ENCODE assay signal across 8 mouse cellular contexts in the genomic region with DNA sequence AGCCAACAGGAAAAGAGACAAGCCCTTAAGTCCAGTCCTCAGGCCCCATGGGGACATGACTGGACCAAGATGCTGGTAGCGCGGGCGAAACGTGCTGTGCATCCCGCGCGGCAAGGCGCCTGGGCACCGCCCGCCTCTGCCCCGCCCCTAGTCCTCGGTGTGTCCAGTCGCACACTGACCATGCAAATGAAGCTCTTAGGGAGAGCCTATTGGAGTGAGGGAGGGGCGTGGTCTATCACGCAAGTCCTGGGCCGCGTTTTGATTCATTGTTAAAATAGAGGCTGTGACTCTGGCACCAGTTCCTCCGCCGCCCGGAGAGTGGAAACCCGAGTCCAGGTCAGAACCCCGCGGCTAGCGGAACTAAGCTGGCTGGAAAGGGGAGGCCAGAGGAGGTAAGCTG. TPM values are rescaled to one million over a fixed set of nuclear protein-coding genes. Genes with fewer than 3 reads are reported as not detected.
DNase-seq lines count a peak whose midpoint lies in the region; ATAC-seq and TF ChIP-seq lines count a peak whose summit lies in the region.

TSS of gene Triobp (plus strand) at position 68 of the 400 bp plus-strand sequence.

- H3K27me3 ChIP-seq in G1E (ENCODE audit: insufficient read depth, low read length), result peaks cover 56% of the 10 kb centered on the region
- no peaks in the 10 kb centered on the region for H3K27me3 ChIP-seq in cerebellum, adult 2 months (ENCODE audit: control insufficient read depth, insufficient read depth, low read length)
- H3K27me3 ChIP-seq in forebrain, embryonic 16.5 days (replicated peaks; ENCODE audit: control insufficient read depth, insufficient read depth, low read length), result no peaks in the 10 kb centered on the region
- peaks cover 11% of the 10 kb centered on the region; the same call in 1 of the 2 replicates for H3K27me3 ChIP-seq in lung, embryonic 15.5 days

- peaks cover 7% of the 10 kb centered on the region for H3K36me3 ChIP-seq in G1E (replicated peaks)
- H3K36me3 ChIP-seq in forebrain, embryonic 16.5 days (ENCODE audit: control insufficient read depth, insufficient read depth), result 0 out of 2 replicates have a peak, but pooled peaks cover 3% of the 10 kb centered on the region
- H3K36me3 ChIP-seq in lung, embryonic 15.5 days, result no peaks in the 10 kb centered on the region

- DNase-seq in G1E (ENCODE audit: low spot score), result no peak
- DNase-seq in cerebellum, adult 2 months, result peak; percentile 88 to 96
- DNase-seq in heart, postnatal 25 days (ENCODE audit: low spot score), result peak; percentile 83
- peak; percentile 64 to 84 for DNase-seq in layer of hippocampus, adult 2 months (ENCODE audit: low spot score in 2 of 2)
- peak; percentile 52 for DNase-seq in ovary, postnatal 10 days (ENCODE audit: low spot score)
- peak; percentile 38 for DNase-seq in urinary bladder, postnatal 10 days (ENCODE audit: low spot score)

- H3K4me2 ChIP-seq in forebrain, embryonic 16.5 days (ENCODE audit: low read length), result peak within 1 kb of the TSS; percentile 75
- peak within 1 kb of the TSS; percentile 91 for H3K4me2 ChIP-seq in lung, embryonic 15.5 days

- peaks cover 10% of the 10 kb centered on the region for H3K4me1 ChIP-seq in G1E (ENCODE audit: insufficient read depth, low read depth, low read length)
- H3K4me1 ChIP-seq in cerebellum, adult 2 months (ENCODE audit: control insufficient read depth, insufficient read depth, low read length), result 0 out of 2 replicates have a peak, but pooled peaks cover 3% of the 10 kb centered on the region
- H3K4me1 ChIP-seq in forebrain, embryonic 16.5 days (replicated peaks; ENCODE audit: control insufficient read depth, insufficient read depth, low read length), result peaks cover 24% of the 10 kb centered on the region
- H3K4me1 ChIP-seq in lung, embryonic 15.5 days, result peaks cover 14% of the 10 kb centered on the region

- no peak within 1 kb of the TSS for H3K4me3 ChIP-seq in G1E (ENCODE audit: low read depth, low read length)
- H3K4me3 ChIP-seq in cerebellum, adult 2 months (replicated peaks; ENCODE audit: insufficient read depth, low read depth, low read length), result peak within 1 kb of the TSS; percentile 77
- H3K4me3 ChIP-seq in forebrain, embryonic 16.5 days (replicated peaks; ENCODE audit: low read length), result peak within 1 kb of the TSS; percentile 64
- H3K4me3 ChIP-seq in layer of hippocampus, adult 2 months, result peak within 1 kb of the TSS; percentile 55
- peak within 1 kb of the TSS; percentile 49 for H3K4me3 ChIP-seq in lung, embryonic 15.5 days

- H3K9me3 ChIP-seq in G1E (replicated peaks), result 0 out of 2 replicates have a peak, but pooled peaks cover 5% of the 10 kb centered on the region
- H3K9me3 ChIP-seq in forebrain, embryonic 16.5 days (ENCODE audit: control insufficient read depth, low read length), result no peaks in the 10 kb centered on the region
- H3K9me3 ChIP-seq in lung, embryonic 15.5 days, result no peaks in the 10 kb centered on the region

- TF ChIP-seq CTCF in G1E (IDR thresholded peaks at IDR 0.05; ENCODE audit: low read depth, low read length), result no peak
- no peak for TF ChIP-seq CTCF in cerebellum, adult 2 months (IDR thresholded peaks at IDR 0.05; ENCODE audit: borderline replicate concordance, insufficient read depth, low read depth, low read length)
- no peak for TF ChIP-seq CTCF in layer of hippocampus, adult 2 months (conservative IDR thresholded peaks at IDR 0.05)

- WGBS in cerebellum, adult 2 months, result 0% methylated on average over 24 of the region's 24 CpGs
- WGBS in forebrain, embryonic 16.5 days, result 0% methylated on average over 24 of the region's 24 CpGs
- under 1% methylated on average over 24 of the region's 24 CpGs for WGBS in lung, embryonic 15.5 days

- H3K9ac ChIP-seq in forebrain, embryonic 16.5 days (replicated peaks; ENCODE audit: low read depth, low read length), result peak within 1 kb of the TSS; percentile 82
- H3K9ac ChIP-seq in lung, embryonic 15.5 days, result peak within 1 kb of the TSS; percentile 53

- H3K27ac ChIP-seq in cerebellum, adult 2 months (ENCODE audit: insufficient read depth, low read length), result peak within 1 kb of the TSS; percentile 31
- H3K27ac ChIP-seq in forebrain, embryonic 16.5 days (ENCODE audit: low read length), result peak within 1 kb of the TSS; percentile 3
- no peak within 1 kb of the TSS for H3K27ac ChIP-seq in layer of hippocampus, adult 2 months
- H3K27ac ChIP-seq in lung, embryonic 15.5 days, result peak within 1 kb of the TSS; percentile 24; the same call in 1 of the 2 replicates

- ATAC-seq in G1E (ENCODE audit: extremely low read depth, insufficient number of reproducible peaks, low FRiP score, poor library complexity, severe bottlenecking), result no peak
- ATAC-seq in forebrain, embryonic 16.5 days, result peak; percentile 97
- peak; percentile 97 for ATAC-seq in lung, embryonic 15.5 days (ENCODE audit: borderline replicate concordance, extremely low read depth, low FRiP score, low TSS enrichment)

- TF ChIP-seq POLR2A in cerebellum, adult 2 months (IDR thresholded peaks at IDR 0.05; ENCODE audit: borderline replicate concordance, insufficient read depth, low read length), result peak; percentile 65; the same call in 1 of the 2 replicates

- intact Hi-C loops in heart, postnatal 25 days (cut with DNase I), result no loop called here

RNA-seq across cellular contexts. Expression of gene Triobp, which starts in this region (rescaled TPM):
- total RNA-seq in G1E (2014; fragmentation: Nextera tagmentation), result 67.0 and 104 TPM in 2 replicates
- total RNA-seq in G1E (2017), result 23.6 and 24.4 TPM in 2 replicates
- 42.5 and 45.6 TPM in 2 replicates for polyA plus RNA-seq in G1E (2012)
- 35.3 and 39.4 TPM in 2 replicates for polyA plus RNA-seq in cerebellum, adult 2 months (2012; rRNA removed)
- polyA plus RNA-seq in forebrain, embryonic 16.5 days (2015; fragmentation: Nextera tagmentation; extraction: Ambion mirVana), result 42.7 and 49.7 TPM in 2 replicates
- 10 to 100 TPM; 36.0 to 39.8 TPM for total RNA-seq in heart, postnatal 25 days (2021)
- total RNA-seq in layer of hippocampus, adult 2 months (2021), result 10 to 100 TPM; 10.0 to 13.4 TPM
- polyA plus RNA-seq in lung, embryonic 15.5 days (2015; fragmentation: Nextera tagmentation; extraction: Ambion mirVana), result 39.2 and 44.9 TPM in 2 replicates
